8 mouse cellular contexts compared by ENCODE assay signal in the genomic region with DNA sequence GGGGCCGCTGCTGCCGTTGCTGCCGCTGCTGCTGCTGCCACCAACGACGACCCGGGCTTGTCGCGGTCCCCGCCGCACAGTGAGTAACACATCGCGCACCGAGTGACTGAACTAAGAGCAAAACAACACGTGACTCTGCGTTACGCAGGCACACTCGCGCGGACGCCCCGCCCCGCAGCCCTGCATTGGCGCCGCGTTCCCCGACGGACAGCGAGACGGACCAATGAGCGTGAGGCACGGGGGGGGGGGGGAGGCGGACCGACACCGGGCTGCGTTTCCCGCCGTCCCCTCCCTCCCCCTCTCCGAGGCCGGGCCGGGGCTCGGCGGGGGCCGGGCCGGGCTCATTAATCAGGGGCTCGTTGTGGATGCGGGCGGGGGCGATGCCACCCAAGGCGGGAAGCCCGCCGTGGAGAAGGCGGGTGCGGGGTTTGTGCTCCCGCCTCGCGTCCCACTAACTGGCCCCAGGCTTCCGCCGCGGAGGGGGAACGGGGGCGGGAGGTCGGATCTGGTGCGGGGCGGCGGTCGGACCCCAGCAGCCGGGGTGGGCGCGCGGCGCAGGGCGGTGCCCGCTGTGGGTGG. TPM values are rescaled to one million over a fixed set of nuclear protein-coding genes. Genes with fewer than 3 reads are reported as not detected.
DNase-seq lines count a peak whose midpoint lies in the region; ATAC-seq lines count a peak whose summit lies in the region.

No protein-coding gene starts in this region.

- peaks cover 17% of the 10 kb centered on the region for H3K36me3 ChIP-seq in heart, embryonic 14.5 days (ENCODE audit: control insufficient read depth, insufficient read depth, low read length)
- peaks cover 5% of the 10 kb centered on the region; the same call in 1 of the 2 replicates for H3K36me3 ChIP-seq in liver, embryonic 11.5 days (ENCODE audit: control insufficient read depth, insufficient read depth, low read length)
- H3K36me3 ChIP-seq in splenic B cell, adult 2 months (ENCODE audit: control insufficient read depth, insufficient read depth, low read length, poor library complexity, severe bottlenecking) = no peaks in the 10 kb centered on the region

- peak; percentile 78 for ATAC-seq in heart, embryonic 14.5 days (ENCODE audit: insufficient number of reproducible peaks, insufficient read depth, low FRiP score, low read depth)
- peak; percentile 85 for ATAC-seq in liver, embryonic 11.5 days (replicated peaks; ENCODE audit: low FRiP score)

- H3K4me1 ChIP-seq in heart, embryonic 14.5 days (ENCODE audit: control insufficient read depth in 2 of 2, insufficient read depth in 2 of 2, low read length in 2 of 2) = peaks cover 33 to 52% of the 10 kb centered on the region in 2 experiments
- H3K4me1 ChIP-seq in liver, embryonic 11.5 days (replicated peaks; ENCODE audit: control insufficient read depth, insufficient read depth, low read length) = peaks cover 44% of the 10 kb centered on the region

- peak overlapping the region; percentile 96 to 100 for H3K27ac ChIP-seq in heart, embryonic 14.5 days (replicated peaks in 1 of 2; ENCODE audit: control insufficient read depth in 1 of 2, insufficient read depth in 1 of 2, low read depth in 2 of 2, low read length in 2 of 2)
- peak overlapping the region; percentile 97 for H3K27ac ChIP-seq in liver, embryonic 11.5 days (ENCODE audit: low read depth, low read length)

- peak overlapping the region; percentile 97 for H3K9ac ChIP-seq in heart, embryonic 14.5 days (ENCODE audit: low read length)
- peak overlapping the region; percentile 92 for H3K9ac ChIP-seq in liver, embryonic 11.5 days (ENCODE audit: low read depth, low read length)

- peak overlapping the region; percentile 68 to 84 for H3K4me3 ChIP-seq in heart, embryonic 14.5 days (ENCODE audit: control insufficient read depth in 1 of 2, insufficient read depth in 1 of 2, low read depth in 1 of 2, low read length in 2 of 2)
- peak overlapping the region; percentile 85 for H3K4me3 ChIP-seq in liver, embryonic 11.5 days (ENCODE audit: low read depth, low read length)

- DNase-seq in CD8-positive naive resting alpha-beta T cell, adult 2 months (ENCODE audit: low read depth in 2 of 2, low spot score in 2 of 2) = peak; percentile 97 to 98
- peak; percentile 92 for DNase-seq in c-Kit-negative CD71-positive TER-119-positive erythroid progenitor cells, embryonic 14.5 days (ENCODE audit: low read depth, low spot score)
- peak; percentile 76 for DNase-seq in fibroblast of lung, adult 2 months (ENCODE audit: low read depth)
- DNase-seq in kidney, postnatal 10 days = peak; percentile 98
- peak; percentile 95 for DNase-seq in liver, embryonic 11.5 days (ENCODE audit: low spot score)
- DNase-seq in naive thymus-derived CD4-positive, alpha-beta T cell, adult 2 months (ENCODE audit: low read depth) = peak; percentile 98
- peak; percentile 99 for DNase-seq in splenic B cell, adult 2 months (ENCODE audit: low read depth, low spot score)

- no peaks in the 10 kb centered on the region for H3K9me3 ChIP-seq in heart, embryonic 14.5 days (ENCODE audit: control insufficient read depth, low read length)
- H3K9me3 ChIP-seq in liver, embryonic 11.5 days (ENCODE audit: control insufficient read depth, low read length) = no peaks in the 10 kb centered on the region

- peak overlapping the region; percentile 93 for H3K4me2 ChIP-seq in heart, embryonic 14.5 days (ENCODE audit: low read length)
- H3K4me2 ChIP-seq in liver, embryonic 11.5 days = peak overlapping the region; percentile 84

- H3K27me3 ChIP-seq in heart, embryonic 14.5 days (ENCODE audit: control insufficient read depth, insufficient read depth, low read length) = 0 out of 2 replicates have a peak, but pooled peaks cover 3% of the 10 kb centered on the region
- H3K27me3 ChIP-seq in liver, embryonic 11.5 days (replicated peaks; ENCODE audit: control insufficient read depth, insufficient read depth, low read length) = peaks cover 2% of the 10 kb centered on the region; the same call in 1 of the 2 replicates
- no peaks in the 10 kb centered on the region for H3K27me3 ChIP-seq in splenic B cell, adult 2 months (ENCODE audit: control insufficient read depth, insufficient read depth, low read length, poor library complexity, severe bottlenecking)

- under 1% methylated on average over 66 of the region's 73 CpGs for WGBS in heart, embryonic 14.5 days
- WGBS in liver, embryonic 11.5 days = under 1% methylated on average over 62 of the region's 73 CpGs

RNA-seq across cellular contexts. Expression of a gene that starts 0.7 kb away (rescaled TPM):
- polyA plus RNA-seq in heart, embryonic 14.5 days (2014; fragmentation: Nextera tagmentation; extraction: Ambion mirVana) = 4.1 and 4.5 TPM in 2 replicates
- 8.3 and 8.9 TPM in 2 replicates for polyA plus RNA-seq in liver, embryonic 11.5 days (2014; fragmentation: Nextera tagmentation; extraction: Ambion mirVana)

Comparison
In these comparisons a context has a peak if more than half of its experiments do, and no peak if none do; other contexts are left out.
1. Peak in every context shown above with its lines: DNase-seq, ATAC-seq, H3K4me3 ChIP-seq and H3K27ac ChIP-seq.